Mouse (Mus musculus) lung, postnatal 4 days (tissue): ENCODE data around the gene Lrrc3b.

Experiments used
- DNase-seq, 2 experiments: peaks; one replicate each; pipeline ENCODE4 v3.0.0; 2021

The Lrrc3b gene

GRCm38 (mm10) chr14:15330155-15330554, 108.6 kb downstream of the Lrrc3b start:
- DNase-seq = no peak

GRCm38 (mm10) chr14:15325872-15326271, 112.9 kb downstream of the Lrrc3b start:
- no peak for DNase-seq

GRCm38 (mm10) chr14:15322441-15323123, 116.2 kb downstream of the Lrrc3b start:
- DNase-seq = no peak

GRCm38 (mm10) chr14:15319399-15319915, 119.3 kb downstream of the Lrrc3b start:
- no peak for DNase-seq

GRCm38 (mm10) chr14:15308576-15308975, 130.2 kb downstream of the Lrrc3b start:
- DNase-seq = no peak
